In the genomic region with DNA sequence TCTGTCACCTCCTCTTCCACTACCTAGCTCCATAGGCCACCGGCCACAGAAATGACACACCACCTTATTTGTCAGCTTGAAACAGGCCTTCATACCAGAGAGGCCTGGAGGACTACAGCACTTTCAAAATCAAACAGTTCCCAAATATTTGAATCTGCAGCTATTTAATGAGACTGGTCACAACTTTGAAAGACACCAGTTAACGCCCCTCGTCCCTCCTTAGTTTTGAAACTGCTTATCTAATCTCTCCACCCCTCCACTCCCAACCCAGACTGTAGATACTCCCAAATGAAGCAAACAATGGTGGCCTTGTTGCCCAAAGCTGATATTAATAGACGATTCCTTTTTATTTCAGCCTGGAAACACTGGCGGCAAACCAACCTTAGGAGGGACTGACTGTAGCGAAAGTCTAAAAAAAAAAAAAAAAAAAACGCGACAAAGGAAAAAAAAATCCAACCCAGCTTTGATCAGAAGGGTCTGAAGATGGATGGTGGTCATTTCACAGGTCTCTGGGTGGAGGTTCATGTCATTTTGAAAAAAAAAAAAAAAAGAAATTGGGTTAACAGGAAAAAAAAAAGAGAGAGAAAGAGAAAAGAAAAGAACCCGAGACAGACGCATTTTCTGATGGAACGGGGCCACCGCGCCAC, we compare ENCODE assay signal across 8 mouse cellular contexts.
DNase-seq lines count a peak whose midpoint lies in the region; ATAC-seq and TF ChIP-seq lines count a peak whose summit lies in the region.

No protein-coding gene starts in this region.

- peaks cover 51% of the 10 kb centered on the region for H3K27me3 ChIP-seq in forebrain, embryonic 13.5 days
- H3K27me3 ChIP-seq in limb, embryonic 14.5 days (ENCODE audit: control insufficient read depth, insufficient read depth, low read length): no peaks in the 10 kb centered on the region
- H3K27me3 ChIP-seq in stomach, embryonic 14.5 days (ENCODE audit: control insufficient read depth, insufficient read depth, low read length): no peaks in the 10 kb centered on the region

- intact Hi-C loops in left cerebral cortex, postnatal 4 days (cut with DNase I): no loop called here

- H3K9ac ChIP-seq in forebrain, embryonic 13.5 days: no peak overlapping the region
- no peak overlapping the region for H3K9ac ChIP-seq in limb, embryonic 14.5 days (ENCODE audit: low read depth, low read length, severe bottlenecking)
- no peak overlapping the region for H3K9ac ChIP-seq in stomach, embryonic 14.5 days (replicated peaks; ENCODE audit: low read depth, low read length)

- H3K27ac ChIP-seq in forebrain, embryonic 13.5 days: no peak overlapping the region
- H3K27ac ChIP-seq in limb, embryonic 14.5 days (replicated peaks; ENCODE audit: low read depth, low read length): no peak overlapping the region
- H3K27ac ChIP-seq in stomach, embryonic 14.5 days (ENCODE audit: low read length): peak overlapping the region; percentile 67

- 16% methylated on average over 13 of the region's 13 CpGs for WGBS in forebrain, embryonic 13.5 days
- 13% methylated on average over 13 of the region's 13 CpGs for WGBS in limb, embryonic 14.5 days
- WGBS in stomach, embryonic 14.5 days: 16% methylated on average over 13 of the region's 13 CpGs

- H3K4me2 ChIP-seq in forebrain, embryonic 13.5 days: peak overlapping the region; percentile 48
- peak overlapping the region; percentile 43 for H3K4me2 ChIP-seq in limb, embryonic 14.5 days (replicated peaks; ENCODE audit: low read depth, low read length, severe bottlenecking)
- peak overlapping the region; percentile 35 for H3K4me2 ChIP-seq in stomach, embryonic 14.5 days (replicated peaks; ENCODE audit: low read depth, low read length)

- peaks cover 11% of the 10 kb centered on the region for H3K4me1 ChIP-seq in forebrain, embryonic 13.5 days
- H3K4me1 ChIP-seq in limb, embryonic 14.5 days (ENCODE audit: control insufficient read depth, insufficient read depth, low read length): peaks cover 29% of the 10 kb centered on the region
- H3K4me1 ChIP-seq in stomach, embryonic 14.5 days (ENCODE audit: control insufficient read depth, insufficient read depth, low read length): peaks cover 11% of the 10 kb centered on the region

- ATAC-seq in forebrain, embryonic 13.5 days: no peak
- no peak for ATAC-seq in limb, embryonic 14.5 days (ENCODE audit: low FRiP score, low read depth)
- 0 out of 2 replicates have a peak, but pooled peaks have one; percentile 33 for ATAC-seq in stomach, embryonic 14.5 days (ENCODE audit: insufficient number of reproducible peaks, insufficient read depth, low FRiP score, low read depth)

- H3K9me3 ChIP-seq in forebrain, embryonic 13.5 days (replicated peaks): no peaks in the 10 kb centered on the region
- H3K9me3 ChIP-seq in limb, embryonic 14.5 days (ENCODE audit: control insufficient read depth, low read length): no peaks in the 10 kb centered on the region
- H3K9me3 ChIP-seq in stomach, embryonic 14.5 days (ENCODE audit: control insufficient read depth, low read depth, low read length): peaks cover 4% of the 10 kb centered on the region; the same call in 1 of the 2 replicates

- no peak for TF ChIP-seq POLR2A in limb, embryonic 14.5 days (IDR thresholded peaks at IDR 0.05; ENCODE audit: borderline replicate concordance, extremely low read depth, insufficient read depth, insufficient read length)

- DNase-seq in retina, postnatal 1 day: peak; percentile 46
- DNase-seq in retina, embryonic 14.5 days (ENCODE audit: low spot score): no peak
- no peak for DNase-seq in limb, embryonic 14.5 days (ENCODE audit: low spot score)
- DNase-seq in adrenal gland, adult 8-10 months: no peak
- no peak for DNase-seq in left cerebral cortex, postnatal 4 days
- DNase-seq in embryo, embryonic 10 days (ENCODE audit: low spot score): no peak

- peak overlapping the region; percentile 18; the same call in 1 of the 2 replicates for H3K4me3 ChIP-seq in forebrain, embryonic 13.5 days
- no peak overlapping the region; the same call in 1 of the 2 replicates for H3K4me3 ChIP-seq in limb, embryonic 14.5 days (replicated peaks; ENCODE audit: low read length)
- H3K4me3 ChIP-seq in stomach, embryonic 14.5 days (ENCODE audit: low read depth, low read length): no peak overlapping the region

- no peaks in the 10 kb centered on the region for H3K36me3 ChIP-seq in forebrain, embryonic 13.5 days (ENCODE audit: poor library complexity, severe bottlenecking)
- no peaks in the 10 kb centered on the region for H3K36me3 ChIP-seq in limb, embryonic 14.5 days (ENCODE audit: control insufficient read depth, insufficient read depth, low read length)
- no peaks in the 10 kb centered on the region for H3K36me3 ChIP-seq in stomach, embryonic 14.5 days (ENCODE audit: control insufficient read depth, insufficient read depth, low read length)
